Mouse (Mus musculus): ENCODE data around the gene F11r.
A peak's percentile ranks its signal among the peaks of the same experiment; 100 is the strongest.

F11r gene

GRCm38 (mm10) chr1:171439072-171439471 is 1.7 kb downstream of the F11r start:
- no peak for DNase-seq

- DNase-seq, result peak; percentile 18
Observed at GRCm38 (mm10) chr1:171440025-171440725, 2.8 kb downstream of the F11r start.

- peak; percentile 28 for DNase-seq
Observed at GRCm38 (mm10) chr1:171441466-171442412, 4.4 kb downstream of the F11r start.

DNA sequence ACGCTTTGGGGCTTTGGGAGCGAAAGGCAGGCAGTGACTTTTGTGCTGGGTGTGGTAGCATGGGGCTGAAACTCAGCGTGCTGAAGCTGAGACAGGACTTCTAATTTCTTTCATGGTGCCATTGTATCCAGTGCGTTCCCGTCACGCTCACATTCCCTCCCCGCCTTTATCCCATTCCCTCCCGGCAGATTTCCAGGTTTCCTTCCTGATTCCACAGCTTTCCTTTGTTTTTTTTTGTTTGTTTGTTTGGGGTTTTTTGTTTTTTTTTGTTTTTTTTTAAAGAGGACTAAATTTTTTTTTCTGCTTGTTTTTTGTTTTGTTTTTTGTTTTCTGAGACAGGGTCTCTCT is 5.1 kb downstream of the F11r start:
- DNase-seq, result no peak

DNA sequence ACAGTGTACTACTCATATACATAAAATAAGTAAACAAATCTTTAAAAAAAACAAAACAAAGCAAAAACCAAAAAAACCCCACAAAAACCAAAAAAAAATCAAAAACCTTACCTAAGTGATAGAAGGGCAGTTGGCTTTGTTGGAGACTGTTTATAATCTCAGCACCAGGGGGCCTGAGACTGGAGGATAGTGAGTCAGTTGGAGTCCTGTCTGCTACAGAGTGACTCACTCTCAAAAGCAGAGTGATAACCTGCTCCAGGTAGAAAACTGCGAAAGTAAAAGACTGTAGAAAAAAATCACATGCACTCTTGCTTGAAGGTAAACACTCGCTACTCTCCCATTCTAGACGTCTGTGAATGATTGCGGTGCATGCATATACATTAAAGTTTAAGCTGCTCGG is 7.7 kb downstream of the F11r start:
- DNase-seq, result no peak

DNA sequence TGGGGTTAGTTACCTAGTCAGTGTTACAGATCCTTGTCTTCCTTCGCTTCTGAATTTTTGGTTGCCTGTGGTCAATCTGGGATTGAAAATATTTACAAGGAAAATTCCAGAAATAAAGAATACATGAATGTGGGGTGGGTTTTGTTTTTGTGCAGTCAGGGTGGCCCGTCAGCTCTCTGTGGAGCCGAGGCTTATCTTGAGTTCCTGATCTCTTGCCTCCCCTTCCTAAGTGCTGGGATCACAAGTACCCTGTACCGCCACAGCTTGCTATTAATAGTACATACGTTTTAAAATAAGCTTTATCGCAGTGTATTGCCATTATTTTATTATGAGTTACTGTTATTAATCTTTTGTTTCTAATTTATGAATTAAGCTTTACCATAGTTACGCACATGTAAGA is 9.5 kb downstream of the F11r start:
- no peak for DNase-seq

GRCm38 (mm10) chr1:171447692-171448091 is 10.4 kb downstream of the F11r start:
- DNase-seq, result no peak

- DNase-seq, result no peak
Observed at GRCm38 (mm10) chr1:171450062-171450461, 12.7 kb downstream of the F11r start.

- no peak for DNase-seq
Observed at GRCm38 (mm10) chr1:171451001-171451400, 13.7 kb downstream of the F11r start.

DNA sequence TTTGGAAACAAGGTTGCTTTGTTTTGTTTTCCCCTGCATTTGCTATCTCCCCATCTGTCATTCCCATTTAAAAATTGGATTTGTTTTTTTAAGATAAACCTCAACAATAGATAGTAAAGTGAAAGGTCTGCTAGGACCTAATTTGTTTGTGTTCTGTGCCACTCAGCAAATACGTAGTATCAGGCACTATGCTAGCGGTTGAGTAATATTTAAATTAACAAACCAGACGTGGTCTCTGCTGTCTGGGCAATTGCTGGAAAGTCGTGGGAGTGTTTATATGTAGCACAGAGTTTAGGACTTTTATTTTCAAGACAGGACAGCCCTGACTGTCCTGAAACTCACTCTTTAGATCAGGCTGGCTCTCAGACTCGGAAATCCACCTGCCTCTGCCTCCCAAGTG is 15.2 kb downstream of the F11r start:
- no peak for DNase-seq

- peak; percentile 11 for DNase-seq
Observed at GRCm38 (mm10) chr1:171452923-171453322, 15.6 kb downstream of the F11r start.

DNA sequence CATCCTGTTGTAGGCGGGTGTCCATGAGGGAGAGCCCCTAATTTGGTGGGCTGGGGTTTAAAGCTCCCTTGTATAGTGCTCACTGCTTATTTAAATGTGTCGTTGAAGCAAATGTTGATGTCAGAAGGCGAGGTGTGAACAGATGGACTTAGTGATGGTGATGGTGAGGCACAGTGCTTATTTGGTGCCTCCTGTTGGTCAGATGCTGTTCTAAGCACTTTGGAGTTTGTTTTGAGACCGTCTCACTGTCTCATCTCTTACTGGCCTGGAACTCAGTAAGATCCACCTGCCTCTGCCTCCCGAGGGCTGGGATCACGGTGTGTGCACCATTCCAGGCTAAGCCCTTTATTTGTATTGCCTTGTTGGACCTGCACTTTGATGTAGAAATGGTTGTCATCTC is 17.6 kb downstream of the F11r start:
- DNase-seq, result no peak

DNA sequence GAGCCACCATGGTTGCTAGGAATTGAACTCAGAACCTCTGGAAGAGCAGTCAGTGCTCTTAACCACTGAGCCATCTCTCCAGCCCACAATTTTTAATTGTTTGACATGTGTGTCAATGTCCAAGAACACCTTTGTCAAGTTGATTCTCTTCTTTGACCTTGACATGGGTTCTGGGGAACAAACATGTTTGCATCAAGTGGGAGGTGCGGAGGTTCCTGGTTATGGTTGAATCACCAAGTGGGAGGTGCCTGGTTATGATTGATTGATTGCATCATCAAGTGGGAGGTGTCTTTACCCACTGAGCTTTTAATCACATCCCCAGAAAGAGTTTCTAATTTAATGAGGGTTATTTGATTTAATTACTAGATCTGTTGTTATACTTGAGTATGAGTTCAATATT is 20.2 kb downstream of the F11r start:
- DNase-seq, result no peak

DNA sequence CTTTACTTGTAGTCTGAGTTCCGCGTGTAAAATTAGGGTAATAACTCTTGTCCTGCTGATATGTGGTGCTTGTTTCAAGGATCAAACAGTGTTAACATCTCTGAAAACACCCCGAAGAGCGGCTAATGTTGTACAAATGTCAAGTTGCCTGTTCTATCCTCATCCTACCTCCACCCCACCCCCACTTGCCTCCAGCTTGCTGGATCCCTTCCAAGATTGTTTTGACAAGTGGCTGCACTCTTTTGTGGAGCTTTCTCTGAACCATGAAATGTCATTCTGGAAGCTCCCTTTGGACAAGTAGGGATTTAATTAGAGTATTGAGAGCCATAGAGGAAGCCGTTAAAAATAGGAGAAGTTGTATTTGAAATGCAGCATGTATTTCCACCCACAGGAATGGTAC is 22.5 kb downstream of the F11r start:
- DNase-seq, result no peak

DNA sequence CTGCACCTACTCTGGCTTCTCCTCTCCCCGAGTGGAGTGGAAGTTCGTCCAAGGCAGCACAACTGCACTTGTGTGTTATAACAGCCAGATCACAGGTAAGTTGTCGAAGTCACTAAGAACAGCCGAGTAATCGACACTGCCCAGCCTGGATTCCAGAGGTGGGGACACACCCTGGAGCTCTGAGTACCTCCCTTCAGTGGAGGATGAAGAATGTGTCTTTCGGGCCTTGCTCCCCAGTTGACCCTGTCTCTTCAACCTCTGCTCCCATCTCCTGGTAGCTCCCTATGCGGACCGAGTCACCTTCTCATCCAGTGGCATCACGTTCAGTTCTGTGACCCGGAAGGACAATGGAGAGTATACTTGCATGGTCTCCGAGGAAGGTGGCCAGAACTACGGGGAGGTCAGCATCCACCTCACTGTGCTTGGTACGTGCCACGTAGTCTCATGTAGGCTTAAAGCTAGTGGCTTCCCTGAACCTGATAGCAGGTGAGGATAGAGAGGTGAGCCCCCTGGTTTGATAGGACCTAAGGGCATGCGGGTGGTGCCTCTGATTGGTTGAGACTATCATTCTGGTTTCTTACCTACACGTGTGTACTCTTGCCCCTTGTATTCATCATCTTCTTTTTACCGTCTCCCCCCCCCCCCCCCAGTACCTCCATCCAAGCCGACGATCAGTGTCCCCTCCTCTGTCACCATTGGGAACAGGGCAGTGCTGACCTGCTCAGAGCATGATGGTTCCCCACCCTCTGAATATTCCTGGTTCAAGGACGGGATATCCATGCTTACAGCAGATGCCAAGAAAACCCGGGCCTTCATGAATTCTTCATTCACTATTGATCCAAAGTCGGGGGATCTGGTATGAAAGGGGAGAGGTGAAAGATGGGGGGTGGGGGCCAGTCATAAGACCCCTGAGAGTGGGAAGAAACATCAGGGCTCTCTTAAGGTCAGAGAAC is 23.5 kb downstream of the F11r start:
- DNase-seq, result no peak

- no peak for DNase-seq
Observed at GRCm38 (mm10) chr1:171463133-171463532, 25.8 kb downstream of the F11r start.

DNA sequence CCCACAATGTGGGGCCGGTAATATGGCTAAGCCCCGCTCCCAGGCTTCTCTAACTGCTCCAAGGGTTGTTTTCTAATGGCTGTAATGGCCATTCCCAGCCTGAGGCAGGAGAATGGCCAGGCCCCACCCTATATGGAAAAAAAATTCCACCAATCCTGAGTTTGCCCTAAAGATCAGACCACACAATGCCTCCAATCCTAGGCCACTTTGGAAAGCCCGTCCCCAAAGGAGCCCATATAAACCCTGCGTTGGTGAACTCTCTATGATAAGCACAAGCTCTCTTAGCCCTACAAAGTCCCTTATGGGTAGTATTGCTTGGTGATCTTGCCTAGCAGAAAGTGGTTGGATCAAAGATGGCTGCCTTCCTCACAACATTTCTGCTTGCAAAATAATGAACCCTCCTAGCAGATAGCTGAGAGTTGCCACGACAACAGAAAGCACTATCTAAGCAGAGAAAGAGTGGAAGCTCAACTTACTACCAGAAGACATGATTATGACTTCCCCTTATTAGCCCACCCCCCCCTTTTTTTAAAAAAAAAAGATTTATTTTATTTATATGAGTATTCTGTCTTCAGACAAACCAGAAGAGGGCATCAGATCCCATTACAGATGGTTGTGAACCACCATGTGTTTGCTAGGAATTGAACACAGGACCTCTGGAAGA is 28.5 kb downstream of the F11r start:
- no peak for DNase-seq

GRCm38 (mm10) chr1:171466565-171466964 is 29.2 kb downstream of the F11r start:
- DNase-seq, result no peak

GRCm38 (mm10) chr1:171469678-171470077 is 32.3 kb downstream of the F11r start:
- DNase-seq, result no peak

- DNase-seq, result peak; percentile 54
Observed at GRCm38 (mm10) chr1:171470371-171470871, 33.1 kb downstream of the F11r start.

DNA sequence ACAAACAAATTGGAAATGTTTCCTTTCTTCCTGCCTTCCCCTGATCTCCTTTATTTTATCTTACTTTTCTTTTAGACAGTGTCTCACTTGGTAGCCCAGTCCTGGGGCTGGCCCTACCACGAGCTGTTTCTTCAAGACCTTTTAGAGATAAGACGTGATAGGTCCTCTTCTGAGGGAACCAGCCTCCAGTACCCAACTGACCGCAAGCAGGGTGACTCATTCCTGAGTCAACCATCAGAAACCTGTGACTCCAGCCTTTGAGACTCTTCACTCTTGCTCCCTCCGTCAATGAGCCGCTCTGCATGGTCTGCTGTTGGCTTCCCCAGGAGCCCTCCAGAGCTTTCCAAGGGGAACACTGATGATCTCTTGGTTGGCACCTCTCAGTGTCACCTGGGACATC is 33.6 kb downstream of the F11r start:
- DNase-seq, result no peak

- no peak for DNase-seq
Observed at GRCm38 (mm10) chr1:171471452-171471851, 34.1 kb downstream of the F11r start.
